Mouse (Mus musculus): ENCODE measurements around the gene Exosc7.
A peak's percentile ranks its signal among the peaks of the same experiment; 100 is the strongest.

DNA sequence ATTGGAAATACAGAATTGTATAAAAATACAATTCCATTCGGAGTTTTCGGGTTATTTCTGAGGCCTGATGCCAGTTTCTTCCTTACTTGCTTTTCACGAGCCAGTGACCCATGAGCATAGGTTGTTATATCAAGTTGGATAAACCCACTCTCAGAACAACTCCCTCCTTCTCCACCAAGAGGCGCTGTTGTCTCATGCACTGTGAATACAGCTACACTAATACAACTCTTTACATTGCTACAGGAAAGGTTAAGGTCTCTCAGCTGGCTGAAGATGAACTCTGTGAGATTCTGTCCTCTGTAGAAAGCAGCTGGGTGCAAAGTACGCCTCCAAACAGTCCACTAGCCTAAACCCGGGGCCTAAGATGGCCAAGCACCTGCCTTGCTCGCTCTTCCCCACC lies 46.3 kb downstream of the Exosc7 start:
- TF ChIP-seq POLR2A (IDR thresholded peaks at IDR 0.05; ENCODE audit: borderline replicate concordance, extremely low read depth, low read depth, low read length), result no peak
- TF ChIP-seq CTCF (IDR thresholded peaks at IDR 0.05; ENCODE audit: insufficient read depth, low read length), result peak; percentile 42; the same call in 1 of the 2 replicates

Measured in lung, adult 2 months (tissue).